Mouse (Mus musculus): ENCODE measurements around the gene Zfp362. TPM values are rescaled to one million over a fixed set of nuclear protein-coding genes. Genes with fewer than 3 reads are reported as not detected.

The Zfp362 gene
- polyA plus RNA-seq, 1 experiment from 2014 or later, result 44.0 TPM

GRCm38 (mm10) chr4:128774467-128774866 is 31.4 kb downstream of the Zfp362 start:
- Histone ChIP-seq H3K4me1 (replicated peaks) (no peaks in the 10 kb centered on the region), H3K9me3 (no peaks in the 10 kb centered on the region), H3K4me2 (replicated peaks) (no peak overlapping the region), H3K36me3 (peaks cover 74% of the 10 kb centered on the region), H3K4me3 (replicated peaks) (no peak overlapping the region), H3K27ac (no peak overlapping the region), H3K27me3 (no peaks in the 10 kb centered on the region), H3K9ac (replicated peaks) (no peak overlapping the region)
- 95% methylated on average over 9 of the region's 9 CpGs for WGBS
- ATAC-seq, result no peak

DNA sequence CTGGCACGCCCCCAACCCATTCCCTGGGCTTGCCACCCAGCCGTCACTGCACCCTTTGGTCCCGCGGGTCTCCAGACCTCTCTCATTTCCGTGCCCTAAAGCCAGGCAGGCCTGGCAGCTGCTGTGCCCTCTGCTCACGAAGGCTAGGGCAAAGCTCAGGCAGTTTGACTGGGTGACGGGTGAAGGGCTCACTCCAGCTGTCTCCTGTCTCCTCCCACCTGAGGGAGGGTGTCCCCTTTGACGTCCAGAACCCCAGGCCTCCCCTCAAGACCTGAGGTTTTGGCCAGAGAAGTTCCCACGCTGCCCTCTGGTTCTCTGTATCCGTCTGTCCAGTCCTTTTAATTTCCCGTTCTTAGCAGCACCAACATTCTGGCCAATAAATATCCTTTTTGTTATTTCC is 32.0 kb downstream of the Zfp362 start:
- Histone ChIP-seq H3K4me3 (replicated peaks) (no peak overlapping the region), H3K27me3 (no peaks in the 10 kb centered on the region), H3K9me3 (no peaks in the 10 kb centered on the region), H3K36me3 (peaks cover 67% of the 10 kb centered on the region), H3K9ac (replicated peaks) (no peak overlapping the region), H3K4me2 (replicated peaks) (no peak overlapping the region), H3K27ac (no peak overlapping the region), H3K4me1 (replicated peaks) (peaks cover 2% of the 10 kb centered on the region; the same call in 1 of the 2 replicates)
- no peak for ATAC-seq
- 91% methylated on average over 11 of the region's 11 CpGs for WGBS

GRCm38 (mm10) chr4:128770698-128771097 is 35.1 kb downstream of the Zfp362 start:
- Histone ChIP-seq H3K27me3 (no peaks in the 10 kb centered on the region), H3K27ac (no peak overlapping the region), H3K4me1 (replicated peaks) (peaks cover 7% of the 10 kb centered on the region; the same call in 1 of the 2 replicates), H3K4me3 (replicated peaks) (no peak overlapping the region), H3K4me2 (replicated peaks) (no peak overlapping the region), H3K9me3 (no peaks in the 10 kb centered on the region), H3K9ac (replicated peaks) (no peak overlapping the region), H3K36me3 (peaks cover 49% of the 10 kb centered on the region)
- WGBS, result 89% methylated on average over 5 of the region's 5 CpGs
- no peak for ATAC-seq

DNA sequence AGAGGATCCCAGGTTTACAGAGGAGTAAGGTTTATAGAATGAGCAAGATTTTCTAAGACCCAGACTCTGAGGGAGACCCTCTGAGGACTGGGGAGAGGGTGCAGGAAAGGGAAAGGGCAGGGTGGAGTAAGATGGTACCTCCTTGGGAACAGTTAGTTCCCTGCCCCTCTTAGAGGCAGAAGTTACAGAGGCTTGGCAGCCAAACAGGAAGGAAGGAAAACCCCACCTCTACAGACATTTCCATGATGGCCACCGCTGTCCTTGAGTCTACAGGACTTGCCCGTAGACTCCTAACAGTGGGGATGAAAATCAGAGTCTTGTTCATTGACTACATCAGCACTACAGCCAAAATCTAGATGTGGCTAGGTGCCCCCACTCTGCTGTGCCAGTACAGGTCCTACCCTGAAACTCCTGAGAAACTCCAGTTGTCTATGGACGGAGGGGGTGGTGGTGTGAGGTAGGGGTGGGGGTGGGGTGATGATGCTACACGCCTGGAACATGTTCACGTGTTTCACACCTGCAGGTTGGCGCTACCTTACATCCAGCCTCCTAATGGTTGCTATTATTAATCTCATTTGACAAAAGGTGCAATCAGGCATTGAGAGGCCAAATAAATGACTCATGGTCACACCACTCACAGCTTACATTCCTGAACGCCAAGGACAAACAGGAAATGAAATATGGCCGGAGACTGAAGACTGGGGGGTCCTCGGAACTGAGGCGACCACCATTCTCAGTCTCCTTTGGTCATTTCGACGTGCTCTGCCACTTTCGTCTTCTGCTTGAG is 36.1 kb downstream of the Zfp362 start:
- H3K9me3 ChIP-seq, result no peaks in the 10 kb centered on the region
- no peak overlapping the region for H3K4me3 ChIP-seq (replicated peaks)
- WGBS, result 89% methylated on average over 13 of the region's 13 CpGs
- no peak for ATAC-seq
- H3K27ac ChIP-seq, result no peak overlapping the region
- no peak overlapping the region for H3K9ac ChIP-seq (replicated peaks)
- H3K4me1 ChIP-seq (replicated peaks), result peaks cover 7% of the 10 kb centered on the region; the same call in 1 of the 2 replicates
- peaks cover 40% of the 10 kb centered on the region for H3K36me3 ChIP-seq
- H3K4me2 ChIP-seq (replicated peaks), result no peak overlapping the region
- H3K27me3 ChIP-seq, result no peaks in the 10 kb centered on the region

GRCm38 (mm10) chr4:128768120-128768519 is 37.7 kb downstream of the Zfp362 start:
- Histone ChIP-seq H3K4me2 (replicated peaks) (no peak overlapping the region), H3K36me3 (peaks cover 25% of the 10 kb centered on the region), H3K9ac (replicated peaks) (no peak overlapping the region), H3K9me3 (peaks cover 4% of the 10 kb centered on the region; the same call in 1 of the 2 replicates), H3K27ac (no peak overlapping the region), H3K27me3 (no peaks in the 10 kb centered on the region), H3K4me3 (replicated peaks) (no peak overlapping the region), H3K4me1 (replicated peaks) (peaks cover 7% of the 10 kb centered on the region; the same call in 1 of the 2 replicates)
- WGBS, result 85% methylated on average over 13 of the region's 13 CpGs
- ATAC-seq, result no peak

- H3K4me1 ChIP-seq (replicated peaks), result peaks cover 7% of the 10 kb centered on the region; the same call in 1 of the 2 replicates
- H3K27ac ChIP-seq, result no peak overlapping the region
- H3K9ac ChIP-seq (replicated peaks), result no peak overlapping the region
- no peaks in the 10 kb centered on the region for H3K27me3 ChIP-seq
- ATAC-seq, result no peak
- peaks cover 13% of the 10 kb centered on the region for H3K36me3 ChIP-seq
- 96% methylated on average over 20 of the region's 20 CpGs for WGBS
- peaks cover 10% of the 10 kb centered on the region; the same call in 1 of the 2 replicates for H3K9me3 ChIP-seq
- H3K4me2 ChIP-seq (replicated peaks), result no peak overlapping the region
- H3K4me3 ChIP-seq (replicated peaks), result no peak overlapping the region
These were observed 38.9 kb downstream of the Zfp362 start for GRCm38 (mm10) chr4:128766929-128767328.

GRCm38 (mm10) chr4:128760029-128760428 is 45.8 kb downstream of the Zfp362 start:
- no peak overlapping the region for H3K4me2 ChIP-seq (replicated peaks)
- WGBS, result 88% methylated on average over 6 of the region's 6 CpGs
- peaks cover 10% of the 10 kb centered on the region; the same call in 1 of the 2 replicates for H3K9me3 ChIP-seq
- no peak for ATAC-seq
- no peak overlapping the region for H3K27ac ChIP-seq
- no peak overlapping the region for H3K4me3 ChIP-seq (replicated peaks)
- H3K36me3 ChIP-seq, result peaks cover 2% of the 10 kb centered on the region; the same call in 1 of the 2 replicates
- no peak overlapping the region for H3K9ac ChIP-seq (replicated peaks)
- H3K27me3 ChIP-seq, result no peaks in the 10 kb centered on the region
- H3K4me1 ChIP-seq (replicated peaks), result peaks cover 12% of the 10 kb centered on the region; the same call in 1 of the 2 replicates

DNA sequence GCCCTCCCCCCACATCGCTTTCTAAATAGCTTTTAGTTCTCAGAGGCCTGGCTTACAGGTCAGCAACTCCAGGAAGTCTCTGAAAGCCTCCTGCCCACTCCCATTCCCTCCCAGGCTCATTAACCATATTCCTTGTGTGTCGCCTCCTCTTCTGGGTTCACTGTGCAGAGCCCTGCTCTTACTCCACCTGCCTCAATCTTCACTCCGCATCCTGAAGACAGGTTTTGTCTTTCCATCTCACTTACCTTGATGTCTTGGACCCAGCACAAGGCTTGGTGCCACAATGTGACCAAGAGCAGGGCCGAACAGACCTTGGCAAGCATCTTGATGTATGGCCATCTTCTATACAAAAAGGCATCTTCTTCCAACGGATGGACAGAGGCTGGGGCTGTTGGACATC is 46.6 kb downstream of the Zfp362 start:
- H3K9ac ChIP-seq (replicated peaks), result no peak overlapping the region
- no peak for ATAC-seq
- WGBS, result 89% methylated on average over 5 of the region's 5 CpGs

GRCm38 (mm10) chr4:128755900-128756299 is 49.9 kb downstream of the Zfp362 start:
- Histone ChIP-seq H3K4me3 (replicated peaks) (no peak overlapping the region), H3K27ac (peak overlapping the region; percentile 76), H3K4me1 (replicated peaks) (peaks cover 15% of the 10 kb centered on the region; the same call in 1 of the 2 replicates), H3K4me2 (replicated peaks) (no peak overlapping the region), H3K27me3 (no peaks in the 10 kb centered on the region), H3K9ac (replicated peaks) (no peak overlapping the region), H3K9me3 (no peaks in the 10 kb centered on the region), H3K36me3 (peaks cover 36% of the 10 kb centered on the region)
- 81% methylated on average over 7 of the region's 7 CpGs for WGBS
- peak; percentile 22; the same call in 1 of the 2 replicates for ATAC-seq

More for the DNA sequence above, 46.6 kb downstream of the Zfp362 start:
- Histone ChIP-seq H3K36me3 (peaks cover 3% of the 10 kb centered on the region; the same call in 1 of the 2 replicates), H3K4me1 (replicated peaks) (peaks cover 15% of the 10 kb centered on the region; the same call in 1 of the 2 replicates), H3K27me3 (no peaks in the 10 kb centered on the region), H3K9me3 (peaks cover 10% of the 10 kb centered on the region; the same call in 1 of the 2 replicates), H3K4me2 (replicated peaks) (no peak overlapping the region), H3K4me3 (replicated peaks) (no peak overlapping the region), H3K27ac (no peak overlapping the region)

DNA sequence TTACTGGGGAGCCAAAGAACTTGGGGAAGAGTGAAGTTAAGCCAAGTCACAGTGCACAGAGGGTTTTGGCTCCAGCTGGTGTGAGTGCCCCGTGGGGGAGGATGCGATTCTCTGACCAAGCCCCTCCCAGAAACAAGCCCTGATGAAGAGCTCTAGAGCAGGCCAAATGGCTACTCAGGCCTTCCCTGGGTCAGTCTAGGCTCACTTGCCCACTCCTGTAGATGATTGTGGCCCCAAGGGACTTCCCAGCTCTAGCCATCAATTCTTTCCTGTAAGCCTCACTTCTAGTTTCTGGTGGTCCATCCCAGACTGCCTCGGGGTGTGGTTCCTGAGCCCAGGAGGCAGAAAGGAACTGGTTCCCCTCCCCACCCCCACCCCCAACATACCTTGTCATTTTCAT is 50.8 kb downstream of the Zfp362 start, which contains the start of gene A3galt2:
TSS of gene A3galt2 (plus strand) at position 301 of the 400 bp plus-strand sequence.
- Histone ChIP-seq H3K9ac (replicated peaks) (no peak within 1 kb of the TSS), H3K27ac (peak within 1 kb of the TSS; percentile 76), H3K4me2 (replicated peaks) (no peak within 1 kb of the TSS), H3K36me3 (peaks cover 44% of the 10 kb centered on the region), H3K4me1 (replicated peaks) (peaks cover 15% of the 10 kb centered on the region; the same call in 1 of the 2 replicates), H3K4me3 (replicated peaks) (no peak within 1 kb of the TSS), H3K27me3 (no peaks in the 10 kb centered on the region), H3K9me3 (no peaks in the 10 kb centered on the region)
- WGBS, result 80% methylated on average over 3 of the region's 3 CpGs
- ATAC-seq, result no peak

DNA sequence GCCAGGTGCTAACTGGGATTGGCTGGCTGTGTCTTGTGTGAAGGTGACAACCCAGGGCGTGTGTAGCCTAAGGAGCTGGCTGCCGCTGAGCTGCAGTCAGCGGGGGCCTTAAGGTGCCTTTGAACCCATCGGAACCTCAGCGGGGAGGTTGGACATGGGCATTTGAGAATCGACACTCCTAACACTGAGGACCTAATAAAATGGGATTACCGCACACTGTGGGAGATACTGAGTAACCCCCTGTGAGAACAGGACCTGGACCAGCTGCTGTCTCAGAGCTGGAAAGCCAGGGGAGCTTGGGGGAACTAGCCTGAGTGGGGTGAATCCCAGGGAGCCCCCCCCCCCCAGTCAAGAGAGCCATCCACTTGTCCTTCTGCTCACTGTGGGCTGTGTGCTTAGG is 52.3 kb downstream of the Zfp362 start:
- Histone ChIP-seq H3K9me3 (no peaks in the 10 kb centered on the region), H3K27ac (0 out of 2 replicates have a peak overlapping the region, but pooled peaks have one; percentile 47), H3K36me3 (peaks cover 59% of the 10 kb centered on the region), H3K4me3 (replicated peaks) (no peak overlapping the region), H3K4me2 (replicated peaks) (no peak overlapping the region), H3K9ac (replicated peaks) (no peak overlapping the region), H3K27me3 (no peaks in the 10 kb centered on the region), H3K4me1 (replicated peaks) (peaks cover 15% of the 10 kb centered on the region; the same call in 1 of the 2 replicates)
- 83% methylated on average over 7 of the region's 7 CpGs for WGBS
- ATAC-seq, result no peak

GRCm38 (mm10) chr4:128752031-128752757 is 53.7 kb downstream of the Zfp362 start:
- Histone ChIP-seq H3K27ac (no peak overlapping the region), H3K9ac (replicated peaks) (no peak overlapping the region), H3K9me3 (no peaks in the 10 kb centered on the region), H3K4me2 (replicated peaks) (no peak overlapping the region), H3K36me3 (peaks cover 73% of the 10 kb centered on the region), H3K4me1 (replicated peaks) (peaks cover 15% of the 10 kb centered on the region; the same call in 1 of the 2 replicates), H3K27me3 (no peaks in the 10 kb centered on the region), H3K4me3 (replicated peaks) (no peak overlapping the region)
- no peak for ATAC-seq
- 91% methylated on average over 13 of the region's 13 CpGs for WGBS

Data from midbrain, embryonic 13.5 days (tissue).